Mouse (Mus musculus) kidney, embryonic 15.5 days (tissue): ENCODE measurements at regions not wholly inside any gene's neighbourhood (a gene's known extent, or its start where the extent isn't known, plus 50 kb on each side); places are given as distances from the start of the nearest gene placed in this dataset.

ENCODE experiments used
- ATAC-seq: fragments of 200-750 bp; cut with Nextera tagmentation; replicated peaks from 2 replicates; pipeline ENCODE4 v1.8.0; 2017; ENCODE audit warnings: moderate TSS enrichment; ENCODE audit not compliant: low FRiP score
- H3K27ac ChIP-seq: fragments of 300-500 bp; sonication (generic); 2 replicates; pipeline ENCODE4 v1.5.1; 2015; ENCODE audit warnings: mild to moderate bottlenecking, inconsistent platforms
- H3K27me3 ChIP-seq: fragments of 300-500 bp; sonication (generic); 2 replicates; pipeline ENCODE4 v1.6.1; 2015; ENCODE audit warnings: inconsistent platforms
- H3K36me3 ChIP-seq: fragments of 300-500 bp; sonication (generic); 2 replicates; pipeline ENCODE4 v1.6.1; 2015; ENCODE audit warnings: inconsistent platforms
- H3K4me1 ChIP-seq: fragments of 300-500 bp; sonication (generic); 2 replicates; pipeline ENCODE4 v1.6.1; 2015; ENCODE audit warnings: inconsistent platforms
- H3K4me2 ChIP-seq: fragments of 300-500 bp; sonication (generic); 2 replicates; pipeline ENCODE4 v1.6.1; 2015; ENCODE audit warnings: moderate library complexity, mild to moderate bottlenecking, inconsistent platforms
- H3K4me3 ChIP-seq: fragments of 300-500 bp; sonication (generic); replicated peaks from 2 replicates; pipeline ENCODE4 v1.5.1; 2015; ENCODE audit warnings: mild to moderate bottlenecking, inconsistent platforms
- H3K9ac ChIP-seq: fragments of 300-500 bp; sonication (generic); 2 replicates; pipeline ENCODE4 v1.6.1; 2015; ENCODE audit warnings: mild to moderate bottlenecking, inconsistent platforms
- H3K9me3 ChIP-seq: fragments of 300-500 bp; sonication (generic); replicated peaks from 2 replicates; pipeline ENCODE4 v1.6.1; 2016; ENCODE audit warnings: inconsistent platforms
- WGBS: fragments of 180-500 bp; shearing (Covaris S2); methylation state at CpG from one replicate; pipeline ENCODE4 v1.1.7; 2015; ENCODE audit warnings: mixed read lengths; 5-methylcytosine and 5-hydroxymethylcytosine counted together

GRCm38 (mm10) chr6:143377121-143377520, 210.1 kb downstream of the Etnk1 start:
- Histone ChIP-seq H3K9ac (no peak overlapping the region), H3K27me3 (no peaks in the 10 kb centered on the region), H3K27ac (no peak overlapping the region), H3K9me3 (no peaks in the 10 kb centered on the region), H3K4me3 (no peak overlapping the region), H3K4me2 (no peak overlapping the region), H3K36me3 (no peaks in the 10 kb centered on the region), H3K4me1 (no peaks in the 10 kb centered on the region)
- WGBS: 89% methylated on average over 14 of the region's 14 CpGs
- ATAC-seq: no peak

DNA sequence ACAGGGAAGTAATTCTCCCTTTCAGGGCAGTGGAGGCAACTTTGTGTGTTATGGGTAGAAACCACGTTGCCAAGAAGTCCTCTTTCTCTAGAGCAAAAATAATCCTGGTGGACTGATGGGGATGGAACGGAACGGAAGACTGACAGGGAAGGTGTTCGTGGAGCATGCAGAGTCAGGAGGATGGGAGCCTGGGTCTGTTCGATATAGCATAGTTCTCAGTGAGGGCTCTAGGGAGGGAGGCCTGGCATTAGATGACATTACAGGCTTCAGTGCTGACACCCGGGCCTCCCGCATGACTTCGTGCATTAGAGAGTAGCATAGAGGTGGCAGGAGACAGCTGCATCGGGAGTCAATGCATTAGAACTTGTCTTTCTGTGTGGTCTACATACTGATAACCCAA, 211.1 kb downstream of the Etnk1 start:
- ATAC-seq: no peak
- no peak overlapping the region for H3K4me2 ChIP-seq
- H3K4me1 ChIP-seq: no peaks in the 10 kb centered on the region
- H3K27me3 ChIP-seq: no peaks in the 10 kb centered on the region
- whole genome bisulfite sequencing: 93% methylated on average over 9 of the region's 9 CpGs
- H3K9ac ChIP-seq: no peak overlapping the region
- H3K27ac ChIP-seq: no peak overlapping the region
- no peaks in the 10 kb centered on the region for H3K36me3 ChIP-seq
- no peak overlapping the region for H3K4me3 ChIP-seq
- no peaks in the 10 kb centered on the region for H3K9me3 ChIP-seq

DNA sequence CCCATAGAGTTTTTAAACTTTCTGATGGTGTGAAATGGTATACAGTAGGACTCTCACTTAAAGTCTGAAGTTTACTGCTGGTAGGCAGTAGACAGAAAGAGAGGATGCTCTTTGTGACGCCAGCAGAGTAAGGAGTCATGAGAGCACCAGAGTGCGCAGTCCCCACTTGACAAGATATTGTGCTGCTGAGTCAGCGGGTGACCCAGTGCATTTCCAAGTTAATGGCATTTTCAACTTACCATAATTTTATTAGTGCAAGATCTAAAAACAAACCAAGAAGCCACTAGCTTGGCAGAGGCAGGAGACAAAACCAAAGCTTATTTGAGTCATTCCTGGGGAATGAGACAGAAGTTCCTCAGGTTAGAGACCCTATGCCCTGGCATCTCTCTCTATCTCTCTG, 213.5 kb downstream of the Etnk1 start:
- Histone ChIP-seq H3K4me3 (no peak overlapping the region), H3K36me3 (no peaks in the 10 kb centered on the region), H3K9ac (no peak overlapping the region), H3K4me2 (no peak overlapping the region), H3K27me3 (no peaks in the 10 kb centered on the region), H3K9me3 (no peaks in the 10 kb centered on the region), H3K4me1 (no peaks in the 10 kb centered on the region), H3K27ac (no peak overlapping the region)
- no peak for ATAC-seq
- 90% methylated on average over 3 of the region's 3 CpGs for WGBS

DNA sequence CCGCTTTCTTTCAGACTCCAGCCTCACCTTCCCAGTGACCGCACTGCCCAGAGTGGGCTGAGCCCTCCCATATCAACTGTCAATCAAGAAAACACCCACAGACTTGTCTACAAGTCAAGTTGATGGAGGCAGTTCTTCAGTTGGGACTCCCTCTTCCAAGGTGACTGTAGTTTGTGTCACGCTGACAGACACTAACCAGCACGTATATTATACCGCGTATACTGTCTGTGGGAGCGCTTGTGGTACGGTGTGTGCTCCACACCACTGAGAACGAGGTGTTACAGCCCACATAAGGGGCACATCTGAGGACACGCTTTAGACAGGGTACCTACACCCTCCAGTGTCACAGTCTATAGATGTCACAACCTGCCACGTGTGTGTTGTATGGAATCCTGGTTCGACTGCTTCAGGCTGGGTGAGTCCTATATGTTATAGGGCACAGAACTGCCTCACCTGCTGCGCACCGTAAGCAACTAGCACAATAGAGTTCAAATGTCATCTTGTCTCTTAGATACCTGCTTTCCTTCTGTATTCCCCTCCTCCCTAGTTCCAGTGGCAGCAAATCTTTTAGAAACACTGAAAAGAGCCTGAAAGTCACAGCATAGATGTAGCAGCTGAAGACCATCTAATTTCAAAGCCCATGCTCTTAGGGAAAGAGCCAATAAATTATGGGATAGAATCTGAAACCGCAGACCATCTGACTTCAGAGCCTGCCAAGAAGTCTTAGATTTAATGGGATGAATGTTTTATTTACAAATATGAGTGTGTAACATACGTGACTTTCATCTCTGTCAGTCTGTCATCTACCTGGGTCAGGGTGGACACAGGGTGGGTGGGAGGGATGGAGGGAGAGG, 219.8 kb downstream of the Etnk1 start:
- Histone ChIP-seq H3K27ac (no peak overlapping the region), H3K36me3 (no peaks in the 10 kb centered on the region), H3K9me3 (no peaks in the 10 kb centered on the region), H3K9ac (no peak overlapping the region), H3K27me3 (no peaks in the 10 kb centered on the region), H3K4me3 (no peak overlapping the region), H3K4me1 (peaks cover 5% of the 10 kb centered on the region), H3K4me2 (no peak overlapping the region)
- WGBS: 71% methylated on average over 16 of the region's 16 CpGs
- peak; percentile 70; the same call in 1 of the 2 replicates for ATAC-seq

GRCm38 (mm10) chr6:143393543-143394207, 226.7 kb downstream of the Etnk1 start:
- Histone ChIP-seq H3K27ac (no peak overlapping the region), H3K9ac (no peak overlapping the region), H3K4me3 (no peak overlapping the region), H3K27me3 (no peaks in the 10 kb centered on the region), H3K36me3 (no peaks in the 10 kb centered on the region), H3K4me2 (no peak overlapping the region), H3K4me1 (0 out of 2 replicates have a peak, but pooled peaks cover 3% of the 10 kb centered on the region), H3K9me3 (no peaks in the 10 kb centered on the region)
- no peak for ATAC-seq
- WGBS: 62% methylated on average over 10 of the region's 10 CpGs

DNA sequence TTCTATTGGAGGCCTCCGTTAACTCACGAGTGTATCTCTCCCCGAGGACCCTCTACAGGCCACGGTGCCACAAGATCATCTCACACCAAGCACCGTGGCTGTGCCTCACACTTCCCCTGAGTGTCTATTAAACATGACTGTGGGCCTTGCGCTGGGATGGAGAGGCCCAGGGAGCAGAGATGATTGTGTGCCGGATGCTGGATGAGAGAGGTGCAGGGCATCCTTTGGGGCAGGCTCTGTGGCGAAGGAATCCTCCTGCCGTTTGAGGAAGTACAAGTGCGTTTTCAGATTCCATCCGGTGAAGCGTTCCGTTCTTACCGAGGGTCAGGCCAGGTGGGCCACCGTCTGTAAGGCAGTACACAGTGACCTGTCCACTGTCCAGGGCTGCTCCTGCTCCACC, 227.4 kb downstream of the Etnk1 start:
- Histone ChIP-seq H3K9me3 (no peaks in the 10 kb centered on the region), H3K4me3 (no peak overlapping the region), H3K27ac (no peak overlapping the region), H3K27me3 (no peaks in the 10 kb centered on the region), H3K9ac (no peak overlapping the region), H3K4me2 (no peak overlapping the region), H3K4me1 (0 out of 2 replicates have a peak, but pooled peaks cover 3% of the 10 kb centered on the region), H3K36me3 (no peaks in the 10 kb centered on the region)
- WGBS: 77% methylated on average over 15 of the region's 15 CpGs
- ATAC-seq: no peak

- 62% methylated on average over 8 of the region's 8 CpGs for WGBS
- Histone ChIP-seq H3K27ac (no peak overlapping the region), H3K36me3 (no peaks in the 10 kb centered on the region), H3K4me3 (no peak overlapping the region), H3K9me3 (no peaks in the 10 kb centered on the region), H3K27me3 (no peaks in the 10 kb centered on the region), H3K4me2 (no peak overlapping the region), H3K4me1 (no peaks in the 10 kb centered on the region), H3K9ac (no peak overlapping the region)
- no peak for ATAC-seq
Observed at GRCm38 (mm10) chr6:143401436-143401835, 234.4 kb downstream of the Etnk1 start.

GRCm38 (mm10) chr6:143401921-143402320, 234.9 kb downstream of the Etnk1 start:
- 85% methylated on average over 7 of the region's 7 CpGs for WGBS
- H3K4me1 ChIP-seq: no peaks in the 10 kb centered on the region
- no peak overlapping the region for H3K27ac ChIP-seq
- no peaks in the 10 kb centered on the region for H3K9me3 ChIP-seq
- no peaks in the 10 kb centered on the region for H3K27me3 ChIP-seq
- no peak overlapping the region for H3K9ac ChIP-seq
- no peak for ATAC-seq
- no peak overlapping the region for H3K4me2 ChIP-seq
- H3K36me3 ChIP-seq: no peaks in the 10 kb centered on the region
- H3K4me3 ChIP-seq: no peak overlapping the region

DNA sequence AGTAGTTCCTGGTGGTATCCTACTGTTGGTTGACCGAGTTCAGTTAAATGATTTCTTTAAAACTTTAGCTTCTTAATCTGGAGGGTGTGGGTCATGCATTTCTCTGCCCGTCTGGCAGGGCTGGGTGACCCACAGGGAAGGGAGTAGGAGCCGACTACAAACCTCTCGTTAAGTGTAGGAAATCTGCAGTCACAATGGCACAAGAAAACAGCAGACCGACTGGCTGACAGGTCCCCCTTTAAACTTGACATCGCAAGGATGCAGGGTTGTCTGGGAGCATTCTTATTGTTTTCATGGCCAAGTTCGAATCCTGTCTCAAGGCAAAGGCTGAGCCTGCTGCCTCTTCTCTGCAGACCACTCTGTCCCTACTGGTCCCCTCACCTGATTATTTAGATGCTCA, 235.7 kb downstream of the Etnk1 start:
- Histone ChIP-seq H3K4me3 (no peak overlapping the region), H3K36me3 (no peaks in the 10 kb centered on the region), H3K27ac (no peak overlapping the region), H3K4me2 (no peak overlapping the region), H3K27me3 (no peaks in the 10 kb centered on the region), H3K9ac (no peak overlapping the region), H3K9me3 (no peaks in the 10 kb centered on the region), H3K4me1 (no peaks in the 10 kb centered on the region)
- ATAC-seq: no peak
- WGBS: 80% methylated on average over 7 of the region's 7 CpGs

DNA sequence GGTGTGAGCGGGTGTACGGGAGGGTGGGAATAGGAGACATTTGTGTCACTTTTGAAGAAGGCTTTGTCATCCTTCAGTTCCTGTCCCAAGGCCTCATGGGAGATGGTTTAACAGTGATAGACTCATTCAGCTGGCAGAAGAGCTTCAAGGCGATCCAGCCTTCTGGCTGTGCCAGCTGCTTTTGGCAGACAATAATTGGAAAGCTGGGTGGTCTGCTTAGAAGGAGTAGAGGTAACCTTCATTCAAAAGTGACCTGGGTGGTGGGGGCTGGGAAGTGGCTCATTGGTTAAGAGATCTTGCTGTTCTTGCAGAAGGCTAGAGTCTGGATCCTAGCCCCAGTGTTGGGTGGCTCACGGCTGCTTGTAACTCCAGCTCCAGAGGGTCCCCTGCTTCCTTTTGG, 237.5 kb downstream of the Etnk1 start:
- Histone ChIP-seq H3K27ac (no peak overlapping the region), H3K27me3 (no peaks in the 10 kb centered on the region), H3K4me2 (no peak overlapping the region), H3K9me3 (no peaks in the 10 kb centered on the region), H3K4me3 (no peak overlapping the region), H3K4me1 (no peaks in the 10 kb centered on the region), H3K9ac (no peak overlapping the region), H3K36me3 (no peaks in the 10 kb centered on the region)
- WGBS: 90% methylated on average over 4 of the region's 4 CpGs
- ATAC-seq: no peak

DNA sequence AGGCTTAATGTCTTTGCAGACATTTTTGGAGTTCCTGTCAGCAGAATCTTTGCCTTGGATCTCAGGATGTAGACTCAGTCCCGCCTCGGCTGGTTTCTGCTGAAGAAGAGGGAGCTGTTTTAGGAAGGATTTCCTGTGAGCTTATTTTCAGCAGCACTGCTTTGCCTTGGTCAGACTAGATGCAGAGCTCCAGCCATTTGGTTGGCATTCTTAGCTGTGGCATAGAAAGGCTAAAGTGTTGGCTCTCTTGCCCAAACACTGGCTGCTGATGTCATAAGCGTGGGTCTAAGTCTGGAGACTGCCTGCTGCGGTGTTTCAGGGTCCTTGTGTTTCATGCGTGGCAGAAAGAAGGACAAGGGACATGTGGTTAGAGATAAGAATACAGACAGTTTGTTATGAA, 245.0 kb downstream of the Etnk1 start:
- ATAC-seq: no peak
- Histone ChIP-seq H3K4me2 (no peak overlapping the region), H3K4me1 (no peaks in the 10 kb centered on the region), H3K9ac (no peak overlapping the region), H3K9me3 (no peaks in the 10 kb centered on the region), H3K4me3 (no peak overlapping the region), H3K27me3 (no peaks in the 10 kb centered on the region), H3K36me3 (no peaks in the 10 kb centered on the region), H3K27ac (no peak overlapping the region)
- WGBS: 83% methylated on average over 5 of the region's 5 CpGs

GRCm38 (mm10) chr6:143412721-143413120, 245.7 kb downstream of the Etnk1 start:
- no peaks in the 10 kb centered on the region for H3K36me3 ChIP-seq
- no peak overlapping the region for H3K27ac ChIP-seq
- no peak overlapping the region for H3K9ac ChIP-seq
- no peaks in the 10 kb centered on the region for H3K4me1 ChIP-seq
- no peak for ATAC-seq
- H3K4me2 ChIP-seq: no peak overlapping the region
- no peaks in the 10 kb centered on the region for H3K9me3 ChIP-seq
- no peaks in the 10 kb centered on the region for H3K27me3 ChIP-seq
- no peak overlapping the region for H3K4me3 ChIP-seq
- 88% methylated on average over 6 of the region's 6 CpGs for WGBS
